8 mouse cellular contexts compared by ENCODE assay signal in genomic region chr12:77790891-77791672, GRCm38 (mm10).
DNase-seq lines count a peak whose midpoint lies in the region; ATAC-seq lines count a peak whose summit lies in the region.

No protein-coding gene starts in this region.

- no peak for ATAC-seq in cerebellum, adult (ENCODE audit: insufficient number of reproducible peaks, low FRiP score, low TSS enrichment)

- DNase-seq in cerebellum, adult 11 months: peak; percentile 35
- DNase-seq in Muller cell, postnatal 12 days (ENCODE audit: inconsistent ontology term): peak; percentile 45
- DNase-seq in cerebellum, postnatal 25 days: peak; percentile 66 to 79
- peak; percentile 77 for DNase-seq in kidney, adult 9 months
- peak; percentile 23 for DNase-seq in ovary, postnatal 14 days (ENCODE audit: low spot score)
- no peak for DNase-seq in embryo, embryonic 11 days
- DNase-seq in thymus, postnatal 14 days: no peak

Comparison
In these comparisons a context has a peak if more than half of its experiments do, and no peak if none do; other contexts are left out.
1. DNase-seq: peak in cerebellum, adult 11 months (single experiment), Muller cell, postnatal 12 days (single experiment), cerebellum, postnatal 25 days (2 of 2), kidney, adult 9 months (single experiment) and ovary, postnatal 14 days (single experiment); none in embryo, embryonic 11 days (single experiment) and thymus, postnatal 14 days (single experiment).